Mouse (Mus musculus): ENCODE results near the gene Pxylp1.
A peak's percentile ranks its signal among the peaks of the same experiment; 100 is the strongest.

Pxylp1 gene

DNA sequence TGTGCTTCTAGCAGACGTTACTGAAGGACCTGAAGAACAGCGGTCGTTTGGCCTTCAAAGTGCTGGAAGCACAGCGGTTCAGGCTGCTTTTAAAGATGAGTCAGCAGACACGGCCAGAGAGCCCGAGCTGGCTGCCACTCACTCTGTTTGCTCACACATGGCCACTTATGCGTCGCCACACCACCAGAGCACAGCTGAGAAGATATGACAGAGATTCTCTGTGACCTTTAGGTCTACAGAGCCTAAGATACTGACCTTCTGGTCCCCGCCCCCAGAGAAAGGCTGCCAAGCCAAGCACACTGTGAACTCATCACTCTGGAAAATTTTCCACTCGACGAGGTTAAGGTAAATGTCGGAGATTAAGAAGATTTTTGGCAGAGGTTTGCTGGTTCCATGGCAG is 68.4 kb downstream of the Pxylp1 start:
- no peak for DNase-seq (ENCODE audit: low read depth, low spot score)

- no peak for DNase-seq (ENCODE audit: low read depth, low spot score)
These were observed 68.9 kb downstream of the Pxylp1 start for GRCm38 (mm10) chr9:96823541-96823940.

- peak; percentile 80 for DNase-seq (ENCODE audit: low read depth, low spot score)
These were observed 69.5 kb downstream of the Pxylp1 start for GRCm38 (mm10) chr9:96823005-96823404.

DNA sequence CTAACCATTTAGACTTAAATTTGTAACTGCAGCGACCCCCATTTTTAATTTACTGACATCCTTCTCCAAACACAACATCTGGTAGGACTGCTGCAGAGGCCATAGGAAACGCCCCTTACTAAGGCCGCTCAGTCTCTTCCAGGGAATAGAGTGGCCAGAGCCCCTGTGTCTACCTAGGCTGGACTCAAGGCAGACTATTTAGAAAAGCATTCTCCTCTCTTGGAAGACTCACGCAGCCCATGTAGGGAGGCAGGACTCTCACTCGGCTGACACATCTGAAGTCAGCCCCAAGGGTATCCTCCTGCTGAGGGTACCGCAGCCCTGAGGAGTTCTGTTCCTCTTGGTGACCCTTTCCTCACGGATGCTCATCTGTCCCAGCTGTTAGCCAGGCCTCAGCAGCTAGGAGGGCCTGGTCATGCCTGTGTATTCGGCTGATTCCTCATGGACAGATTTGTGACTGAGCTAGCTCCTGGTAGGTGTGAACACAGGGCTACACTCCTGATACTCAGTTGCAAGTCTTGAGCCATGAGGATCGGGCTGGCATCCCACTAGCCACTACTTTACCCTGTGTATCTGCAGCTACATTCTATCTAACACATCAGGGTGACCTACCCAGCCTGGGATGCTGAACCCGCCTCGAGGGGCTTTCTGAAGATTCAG is 73.5 kb downstream of the Pxylp1 start:
- DNase-seq (ENCODE audit: low read depth, low spot score): no peak

DNA sequence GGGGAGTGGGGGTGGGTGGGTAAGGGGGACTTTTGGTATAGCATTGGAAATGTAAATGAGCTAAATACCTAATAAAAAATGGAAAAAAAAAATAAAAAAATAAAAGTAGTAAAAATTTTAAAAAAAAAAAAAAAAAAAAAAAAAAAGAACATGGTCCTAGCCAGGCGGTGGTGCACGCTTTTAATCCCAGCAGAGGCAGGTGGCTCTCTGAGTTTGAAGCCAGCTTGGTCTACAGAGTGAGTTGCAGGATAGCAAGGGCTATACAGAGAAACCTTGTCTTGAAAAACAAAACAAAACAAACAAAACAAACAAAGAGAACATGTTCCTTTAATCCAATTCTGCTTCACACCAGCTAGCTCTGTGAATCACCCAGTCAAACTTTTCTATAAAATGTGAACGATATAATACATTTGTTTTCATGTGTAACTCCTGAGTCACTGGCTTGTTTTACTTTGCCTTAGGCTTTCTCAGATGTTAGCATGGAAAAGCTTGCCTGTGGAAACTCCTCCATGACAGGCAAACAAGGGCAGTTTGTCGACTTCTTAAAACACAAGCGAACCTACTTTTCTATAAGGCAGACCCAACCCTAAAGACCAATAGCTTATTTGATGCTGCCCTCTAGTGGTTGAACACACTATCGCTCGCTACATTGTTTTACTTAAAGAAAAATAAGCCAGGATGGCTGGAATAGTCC is 74.2 kb downstream of the Pxylp1 start:
- peak; percentile 52 for DNase-seq (ENCODE audit: low read depth, low spot score)

- no peak for DNase-seq (ENCODE audit: low read depth, low spot score)
These were observed 80.5 kb downstream of the Pxylp1 start for GRCm38 (mm10) chr9:96811996-96812395.

DNA sequence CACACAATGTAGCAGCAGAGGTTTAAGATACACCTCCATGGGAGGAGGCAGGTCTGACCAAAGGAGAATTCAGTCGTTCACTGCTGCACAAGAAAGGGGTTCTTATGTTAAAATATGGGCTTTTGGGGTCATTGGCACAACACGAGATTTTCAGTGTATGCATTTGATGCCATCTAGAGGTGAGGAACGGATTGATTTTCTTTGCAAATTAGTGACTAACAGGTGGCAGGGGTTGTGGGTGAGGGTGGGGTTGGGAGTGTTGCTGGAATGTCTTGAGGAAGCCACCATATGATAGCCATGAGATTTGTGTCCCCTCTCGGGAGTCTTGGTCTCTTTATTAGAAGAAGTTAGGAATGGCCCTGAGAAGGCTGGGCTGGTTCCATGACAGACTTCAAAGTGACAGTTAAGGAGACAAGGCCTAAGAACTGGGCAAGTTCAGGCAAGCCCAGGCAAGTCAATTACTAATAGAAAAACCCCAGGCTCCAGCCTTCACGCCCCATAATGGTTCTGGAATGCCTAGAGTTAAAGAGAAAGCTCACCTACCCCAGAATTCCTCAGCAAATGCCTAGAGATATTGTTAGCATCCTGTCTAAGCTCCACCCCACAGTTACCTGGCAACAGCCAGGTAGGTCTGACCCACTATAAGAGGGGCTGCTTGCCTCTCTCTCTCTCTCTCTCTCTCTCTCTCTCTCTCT is 92.2 kb downstream of the Pxylp1 start:
- no peak for DNase-seq (ENCODE audit: low read depth, low spot score)

DNA sequence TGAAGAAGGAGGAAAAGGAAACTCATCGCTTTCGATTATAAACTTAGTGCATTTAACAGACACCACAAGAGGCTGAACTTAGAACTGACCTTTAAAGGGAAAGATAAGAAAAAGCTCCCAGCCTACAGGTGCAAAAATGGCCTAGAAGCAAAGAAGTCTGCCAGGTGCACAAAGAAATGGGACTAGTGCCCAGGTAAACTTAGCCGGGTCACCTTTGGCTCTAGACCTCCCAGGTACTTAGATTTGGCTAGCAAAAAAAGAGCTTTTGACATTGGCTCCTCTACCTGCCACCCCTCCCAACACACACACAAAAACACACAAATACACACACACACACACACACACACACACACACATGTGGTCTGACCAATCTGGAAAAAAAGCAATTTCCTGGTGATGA is 95.2 kb downstream of the Pxylp1 start:
- DNase-seq (ENCODE audit: low read depth, low spot score): no peak

DNA sequence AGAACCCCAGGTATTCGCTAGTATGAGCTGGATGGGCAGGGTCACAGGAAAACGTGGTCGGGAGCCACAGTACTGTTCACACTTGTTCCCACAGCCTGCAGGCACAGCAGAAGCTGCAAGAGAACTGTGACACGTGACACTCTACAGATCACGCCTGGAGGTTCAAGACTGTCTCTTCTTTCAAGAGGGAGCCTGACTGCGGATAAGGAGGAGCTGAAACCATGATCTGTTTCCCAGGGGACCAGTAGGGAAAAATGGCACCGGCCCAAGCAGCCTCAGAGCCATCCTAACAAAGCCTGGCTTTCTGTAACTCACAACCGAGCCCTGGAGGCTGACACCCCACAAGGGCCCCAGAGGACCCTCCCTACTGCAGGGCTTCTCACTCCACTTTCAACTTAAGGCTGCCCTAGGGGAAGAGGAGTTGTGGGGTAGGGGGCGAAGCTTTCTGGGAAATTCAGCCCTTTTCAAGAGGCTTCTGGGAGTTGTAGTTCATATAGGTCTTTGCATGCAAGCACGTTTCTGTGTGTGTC is 97.0 kb downstream of the Pxylp1 start:
- peak; percentile 72 for DNase-seq (ENCODE audit: low read depth, low spot score)

GRCm38 (mm10) chr9:96794601-96795000 is 97.9 kb downstream of the Pxylp1 start:
- DNase-seq (ENCODE audit: low read depth, low spot score): no peak

DNA sequence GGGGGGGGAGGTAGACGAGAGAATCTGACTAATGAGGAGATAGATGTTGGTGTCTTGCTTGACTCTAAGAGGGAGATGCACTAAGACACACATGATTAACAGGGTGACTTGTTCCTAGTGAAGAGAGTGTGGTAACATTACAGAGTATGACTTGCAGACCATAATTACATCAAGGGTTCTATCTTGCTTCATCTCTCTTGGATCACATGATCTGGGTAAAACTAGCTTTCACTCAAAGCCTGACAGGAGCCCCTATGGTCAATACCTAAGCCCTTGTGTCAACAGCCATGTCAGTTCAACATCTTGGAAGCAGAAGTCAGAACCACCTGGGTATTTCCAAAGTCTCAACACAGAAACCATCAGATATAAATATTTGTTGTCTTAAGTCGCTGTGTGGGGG is 99.9 kb downstream of the Pxylp1 start:
- DNase-seq (ENCODE audit: low read depth, low spot score): no peak

GRCm38 (mm10) chr9:96790389-96791007 is 102.0 kb downstream of the Pxylp1 start:
- DNase-seq (ENCODE audit: low read depth, low spot score): no peak

GRCm38 (mm10) chr9:96789906-96790305 is 102.6 kb downstream of the Pxylp1 start:
- DNase-seq (ENCODE audit: low read depth, low spot score): no peak

GRCm38 (mm10) chr9:96787797-96788196 is 104.7 kb downstream of the Pxylp1 start:
- no peak for DNase-seq (ENCODE audit: low read depth, low spot score)

DNA sequence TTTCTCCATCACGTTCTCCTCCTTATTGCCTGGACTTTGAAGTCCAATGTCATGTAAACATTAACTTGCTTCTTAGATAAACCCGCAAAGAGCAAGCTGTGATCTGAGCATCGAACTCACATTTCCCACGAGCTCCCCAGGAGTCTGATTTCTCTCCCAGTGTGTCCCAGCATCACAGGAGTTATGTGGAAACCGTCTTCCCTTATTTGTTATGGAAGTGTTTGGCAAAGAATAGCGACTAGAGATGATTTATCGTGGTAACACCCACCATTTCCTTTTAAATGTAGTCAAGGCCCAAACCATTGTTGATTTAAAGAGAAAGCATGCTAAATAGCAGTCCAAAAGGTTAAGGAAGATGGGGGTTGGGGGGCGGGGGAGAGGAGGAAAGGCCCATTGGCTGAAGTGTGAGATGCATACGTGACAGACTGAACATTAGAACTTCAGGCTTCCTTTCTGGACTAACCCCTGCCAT is 106.6 kb downstream of the Pxylp1 start:
- DNase-seq (ENCODE audit: low read depth, low spot score): no peak

GRCm38 (mm10) chr9:96785187-96785586 is 107.3 kb downstream of the Pxylp1 start:
- DNase-seq (ENCODE audit: low read depth, low spot score): no peak

GRCm38 (mm10) chr9:96783667-96784066 is 108.8 kb downstream of the Pxylp1 start:
- DNase-seq (ENCODE audit: low read depth, low spot score): no peak

DNA sequence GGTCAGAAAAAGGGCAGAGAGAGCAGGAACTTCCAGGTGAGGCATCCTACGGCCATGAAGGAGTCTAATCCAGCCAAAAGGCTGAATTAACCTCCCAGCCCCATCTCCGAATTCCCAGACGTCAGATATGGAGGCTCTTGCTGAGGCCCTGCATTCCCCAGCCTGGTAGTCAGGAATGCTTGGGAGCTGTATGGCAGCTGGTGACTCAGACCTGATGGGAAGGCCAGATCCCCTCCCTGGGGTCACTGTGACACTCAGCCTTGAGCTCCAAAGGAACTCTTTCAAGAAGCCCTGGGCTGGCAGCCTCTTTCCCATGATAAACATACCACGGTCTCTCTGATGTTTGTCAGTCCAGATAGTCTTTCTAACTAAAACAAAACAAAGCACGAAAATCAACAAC is 109.2 kb downstream of the Pxylp1 start:
- no peak for DNase-seq (ENCODE audit: low read depth, low spot score)

- no peak for DNase-seq (ENCODE audit: low read depth, low spot score)
These were observed 110.4 kb downstream of the Pxylp1 start for GRCm38 (mm10) chr9:96782062-96782461.

Measured in telencephalon, adult 2 months (tissue).